Mouse (Mus musculus): Measurements from ENCODE around the gene Cdc25b.
"Not testable (repeated sequence)": the region's sequence is repeated elsewhere in the genome, so short reads cannot be mapped to it uniquely, and the experiment has no call there.

Gene Cdc25b

GRCm38 (mm10) chr2:131225178-131225577, 38.4 kb downstream of the Cdc25b start:
- no peak for DNase-seq (ENCODE audit: low spot score in 2 of 2)

DNA sequence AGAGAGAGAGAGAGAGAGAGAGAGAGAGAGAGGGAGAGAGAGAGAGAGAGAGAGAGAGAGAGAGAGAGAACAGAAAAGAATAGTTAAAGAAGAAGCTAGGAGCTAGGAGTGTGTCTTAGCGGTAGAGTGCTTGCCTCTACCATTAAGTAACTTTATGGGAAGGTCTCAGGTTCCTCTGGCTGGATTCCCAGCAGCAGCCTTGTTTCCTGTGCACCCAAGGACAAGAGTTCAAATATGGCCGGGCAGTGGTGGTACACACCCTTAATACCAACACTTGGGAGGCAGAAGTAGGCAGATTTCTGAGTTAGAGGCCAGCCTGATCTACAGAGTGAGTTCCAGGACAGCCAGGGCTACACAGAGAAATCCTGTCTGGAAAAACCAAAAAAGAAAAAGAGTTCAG, 39.9 kb downstream of the Cdc25b start:
- not testable (repeated sequence) for DNase-seq (ENCODE audit: low spot score in 2 of 2)

GRCm38 (mm10) chr2:131227243-131227642, 40.5 kb downstream of the Cdc25b start:
- DNase-seq (ENCODE audit: low spot score in 2 of 2) = no peak

DNA sequence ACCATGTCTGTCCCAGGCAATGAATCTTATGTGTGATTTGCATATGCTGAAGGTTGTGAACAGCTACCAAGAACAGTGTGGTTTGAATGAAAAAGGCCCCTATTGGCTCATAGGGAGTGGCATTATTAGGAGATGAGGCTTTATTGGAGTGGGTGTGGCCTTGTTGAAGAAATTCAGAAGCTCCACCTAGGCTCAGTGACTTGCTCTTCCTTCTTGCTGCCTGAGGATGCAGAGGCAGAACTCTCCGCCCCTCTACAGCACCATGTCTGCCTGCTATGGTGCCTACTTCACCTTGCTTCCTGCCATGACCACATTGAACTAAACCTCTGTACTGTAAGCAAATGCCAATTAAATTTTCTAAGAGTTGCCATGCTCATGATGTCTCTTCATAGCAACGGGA, 45.8 kb downstream of the Cdc25b start:
- DNase-seq (ENCODE audit: low spot score in 2 of 2) = no peak

- peak; percentile 94 to 97 for DNase-seq (ENCODE audit: low spot score in 2 of 2)
These were observed 46.8 kb downstream of the Cdc25b start, which contains the start of gene Mavs for GRCm38 (mm10) chr2:131233307-131234126. TSS of gene Mavs (plus strand) at chr2:131234063.

DNA sequence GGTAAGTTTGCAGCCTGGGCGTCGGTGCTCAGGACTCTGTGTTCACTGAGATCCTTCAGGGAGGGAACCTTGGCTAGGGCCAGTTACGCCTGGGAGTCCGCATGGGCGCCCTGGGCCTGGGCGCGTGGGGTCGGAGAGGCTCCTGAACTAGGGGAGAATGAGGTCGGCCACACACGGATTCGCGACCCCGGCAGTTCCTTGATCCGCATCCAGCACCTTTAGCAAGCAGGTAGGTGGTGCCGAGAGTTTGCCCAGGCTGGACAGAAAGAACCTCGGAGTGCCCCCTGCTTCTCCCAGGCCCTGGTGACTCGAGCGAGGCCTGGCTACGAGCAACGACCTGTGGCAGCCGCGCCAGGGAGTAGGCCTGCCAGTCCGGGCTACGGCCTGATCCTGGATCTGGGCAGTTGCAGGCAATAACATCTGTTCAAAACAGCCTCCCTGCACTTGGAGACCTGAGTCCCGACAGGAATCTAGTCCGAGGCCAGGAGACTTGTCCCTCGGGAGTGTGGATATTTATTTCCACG, 47.4 kb downstream of the Cdc25b start:
- DNase-seq (ENCODE audit: low spot score in 2 of 2) = no peak

DNA sequence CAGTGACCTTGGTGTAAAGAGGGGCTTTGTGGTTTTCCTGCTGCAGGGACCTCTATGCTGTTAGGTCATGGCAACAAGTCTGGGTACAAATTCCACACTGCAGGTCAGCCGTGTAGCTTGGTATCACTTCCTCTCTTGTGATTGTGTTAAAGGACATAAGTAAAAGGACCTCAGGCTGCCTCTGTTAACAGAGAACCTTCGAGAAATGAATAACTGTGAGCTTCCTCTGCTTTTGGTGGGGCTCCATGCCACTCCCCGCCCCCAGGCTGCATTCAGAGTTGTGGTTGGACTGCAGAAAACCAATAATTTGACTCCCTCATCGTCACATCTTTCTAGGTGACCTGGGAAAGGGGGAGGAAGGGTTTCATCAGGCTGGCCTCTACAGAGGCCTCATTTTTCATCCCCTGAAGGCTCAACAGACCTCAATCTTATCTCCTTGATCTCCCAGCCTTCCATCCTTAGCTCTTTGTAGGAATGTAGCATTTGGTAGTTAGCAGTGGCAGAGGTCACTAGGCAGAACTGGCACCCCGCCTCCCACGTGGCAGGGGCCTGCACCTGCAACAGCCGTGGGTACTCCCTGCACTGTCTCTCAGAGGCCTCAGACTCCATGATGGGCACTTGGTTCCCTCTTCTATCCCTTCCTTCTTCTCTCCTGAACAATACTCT, 48.4 kb downstream of the Cdc25b start:
- no peak for DNase-seq (ENCODE audit: low spot score in 2 of 2)

- DNase-seq (ENCODE audit: low spot score in 2 of 2) = no peak
These were observed 55.4 kb downstream of the Cdc25b start for GRCm38 (mm10) chr2:131242180-131242579.

- no peak for DNase-seq (ENCODE audit: low spot score in 2 of 2)
These were observed 56.2 kb downstream of the Cdc25b start for GRCm38 (mm10) chr2:131242929-131243328.
